Mouse (Mus musculus) forebrain, postnatal 0 days (tissue): ENCODE measurements around the gene 1700102P08Rik. TPM values are rescaled to one million over a fixed set of nuclear protein-coding genes. Genes with fewer than 3 reads are reported as not detected.

Experiments
- ATAC-seq: fragments of 200-750 bp; cut with Nextera tagmentation; 2 replicates; pipeline ENCODE4 v1.8.0; 2017; ENCODE audit warnings: mild to moderate bottlenecking, moderate library complexity
- DNase-seq: peaks from one replicate; pipeline ENCODE4 v3.0.0-alpha.2; 2015
- H3K27ac ChIP-seq: fragments of 300-500 bp; sonication (generic); 2 replicates; pipeline ENCODE4 v1.5.1; 2014; ENCODE audit warnings: low read depth, mild to moderate bottlenecking, antibody characterized with exemption, low read length, moderate library complexity, mixed read lengths
- H3K27me3 ChIP-seq: fragments of 300-500 bp; sonication (generic); 2 replicates; pipeline ENCODE4 v1.6.1; 2014; ENCODE audit warnings: mild to moderate bottlenecking, low read length, mixed read lengths; ENCODE audit not compliant: insufficient read depth
- H3K36me3 ChIP-seq: fragments of 300-500 bp; sonication (generic); 2 replicates; pipeline ENCODE4 v1.6.1; 2014; ENCODE audit warnings: mild to moderate bottlenecking, moderate library complexity; ENCODE audit not compliant: insufficient read depth
- H3K4me1 ChIP-seq: fragments of 300-500 bp; sonication (generic); 2 replicates; pipeline ENCODE4 v1.6.1; 2014; ENCODE audit warnings: antibody characterized with exemption; ENCODE audit not compliant: insufficient read depth
- H3K4me2 ChIP-seq: fragments of 300-500 bp; sonication (generic); 2 replicates; pipeline ENCODE4 v1.6.1; 2014; ENCODE audit warnings: low read depth, mild to moderate bottlenecking, moderate library complexity
- H3K4me3 ChIP-seq: fragments of 300-500 bp; sonication (generic); 2 replicates; pipeline ENCODE4 v1.5.1; 2014; ENCODE audit warnings: low read depth, low read length, mixed read lengths
- H3K9ac ChIP-seq: fragments of 300-500 bp; sonication (generic); 2 replicates; pipeline ENCODE4 v1.6.1; 2014; ENCODE audit warnings: mild to moderate bottlenecking
- H3K9me3 ChIP-seq: fragments of 300-500 bp; sonication (generic); 2 replicates; pipeline ENCODE4 v1.6.1; 2016; ENCODE audit warnings: low read length
- CTCF ChIP-seq: sonication (generic); IDR thresholded peaks from 2 replicates; pipeline ENCODE4 v1.5.1; 2016; ENCODE audit warnings: antibody characterized with exemption, control low read depth, low read depth
- WGBS: fragments of 180-500 bp; shearing (Covaris S2); extraction: QIAGEN DNeasy Blood & Tissue Kit; methylation state at CpG from one replicate; pipeline ENCODE4 v1.1.7; 2014; 5-methylcytosine and 5-hydroxymethylcytosine counted together
- polyA plus RNA-seq: library from polyadenylated mRNA; unstranded; fragments of >200 nt; fragmentation: Nextera tagmentation; extraction: Ambion mirVana; gene quantifications from 2 replicates; pipeline ENCODE4 v1.2.1, GENCODE M21; 2015
- total RNA-seq: library from RNA; depleted of rRNA; stranded (reverse); fragments of >200 nt; gene quantifications from 2 replicates; pipeline ENCODE4 v1.2.3, GENCODE M21; 2014

The 1700102P08Rik gene
- total and polyA plus RNA-seq, 2 experiments from 2014 or later = 1.2 to 4.2 TPM

DNA sequence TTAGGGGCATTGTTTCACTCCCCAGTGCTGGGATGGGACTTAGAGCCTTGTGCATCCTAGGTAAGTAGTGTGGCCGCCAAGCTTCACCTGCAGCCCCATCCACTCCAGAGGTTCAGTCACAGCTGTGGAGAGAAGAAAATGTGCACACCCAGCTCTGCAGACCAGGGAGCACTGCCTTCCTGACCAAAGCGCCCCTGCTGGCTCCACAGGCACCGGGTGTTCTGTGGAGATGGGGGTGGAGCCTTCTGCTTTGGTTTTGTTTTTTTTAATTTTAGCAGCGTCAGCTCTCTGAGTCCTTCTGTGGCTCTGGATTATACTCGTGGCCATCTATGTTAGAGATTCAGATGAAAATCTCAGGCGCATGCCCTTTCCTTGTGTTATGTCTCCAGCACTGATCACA lies 3.4 kb upstream of the 1700102P08Rik start:
- Histone ChIP-seq H3K27me3 (no peaks in the 10 kb centered on the region), H3K9me3 (no peaks in the 10 kb centered on the region), H3K36me3 (peaks cover 81% of the 10 kb centered on the region), H3K9ac (no peak overlapping the region), H3K4me3 (no peak overlapping the region), H3K4me1 (no peaks in the 10 kb centered on the region), H3K4me2 (no peak overlapping the region), H3K27ac (no peak overlapping the region)
- 79% methylated on average over 6 of the region's 6 CpGs for WGBS
- TF ChIP-seq CTCF = no peak
- no peak for ATAC-seq
- no peak for DNase-seq

DNA sequence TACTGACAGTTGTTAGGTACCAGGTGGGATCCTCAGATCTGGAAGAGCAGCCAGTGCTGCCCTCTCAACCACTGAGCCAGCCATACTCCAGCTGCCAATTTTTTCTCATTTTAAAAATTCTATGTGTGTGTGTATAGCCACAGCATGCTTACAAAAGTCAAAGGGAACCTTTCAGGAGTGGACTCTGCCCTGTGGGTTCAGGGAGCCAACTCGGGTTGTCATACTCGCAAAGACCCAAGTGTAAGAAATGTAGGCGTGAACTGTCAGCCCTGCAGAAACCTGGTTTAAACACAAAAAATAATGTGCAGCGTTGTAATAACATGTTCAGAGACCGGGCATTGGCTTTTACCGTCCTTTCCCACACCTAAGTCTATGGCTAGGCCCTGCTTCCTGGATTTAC lies 1.6 kb downstream of the 1700102P08Rik start:
- Histone ChIP-seq H3K9me3 (no peaks in the 10 kb centered on the region), H3K27me3 (no peaks in the 10 kb centered on the region), H3K9ac (no peak overlapping the region), H3K4me2 (no peak overlapping the region), H3K4me1 (no peaks in the 10 kb centered on the region), H3K4me3 (no peak overlapping the region), H3K36me3 (peaks cover 44% of the 10 kb centered on the region), H3K27ac (no peak overlapping the region)
- DNase-seq = no peak
- 95% methylated on average over 6 of the region's 6 CpGs for WGBS
- TF ChIP-seq CTCF = no peak
- no peak for ATAC-seq

DNA sequence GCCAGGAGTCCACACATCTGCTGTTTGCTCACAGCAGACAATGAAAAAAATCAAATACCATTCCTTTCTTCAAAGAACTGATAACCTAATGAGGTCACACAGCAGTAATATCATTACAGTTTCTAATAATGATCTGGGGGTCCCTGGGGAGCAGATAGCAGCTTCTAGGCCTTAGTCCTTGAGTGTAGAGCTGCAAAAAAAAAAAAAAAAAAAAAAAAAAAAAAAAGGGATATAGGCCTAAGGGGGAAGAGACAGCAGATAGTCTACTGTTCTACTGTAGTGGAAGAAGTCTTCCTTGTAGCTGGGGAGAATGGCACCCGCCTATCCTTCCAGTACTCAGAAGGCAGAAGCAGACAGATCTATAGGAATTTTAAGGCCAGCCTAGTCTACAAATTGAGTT lies 2.8 kb downstream of the 1700102P08Rik start:
- Histone ChIP-seq H3K9me3 (no peaks in the 10 kb centered on the region), H3K27ac (no peak overlapping the region), H3K36me3 (peaks cover 36% of the 10 kb centered on the region), H3K4me2 (no peak overlapping the region), H3K27me3 (no peaks in the 10 kb centered on the region), H3K4me1 (no peaks in the 10 kb centered on the region), H3K4me3 (no peak overlapping the region), H3K9ac (no peak overlapping the region)
- WGBS = 100% methylated on average over 1 of the region's 1 CpGs
- no peak for DNase-seq
- TF ChIP-seq CTCF = no peak
- ATAC-seq = no peak

DNA sequence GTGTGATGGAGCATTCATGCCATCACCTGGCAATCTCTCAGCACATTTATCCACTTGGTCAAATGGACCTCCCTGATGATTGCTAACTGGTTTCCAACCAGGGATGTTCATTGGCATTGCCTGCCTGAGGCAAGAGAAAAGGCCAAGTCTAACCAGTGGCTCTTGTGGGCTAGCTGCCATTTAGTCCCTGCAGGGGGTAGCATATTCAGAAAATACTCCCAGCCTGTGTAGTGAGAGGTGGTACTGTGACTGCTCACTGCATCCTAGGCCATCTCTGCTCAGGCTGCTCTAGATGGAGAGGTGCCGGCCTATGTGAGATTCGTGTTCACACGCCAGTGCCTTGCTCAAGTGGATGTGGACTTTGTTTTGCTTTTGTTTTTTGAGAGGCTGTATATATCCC lies 5.7 kb downstream of the 1700102P08Rik start:
- no peak overlapping the region for H3K4me3 ChIP-seq
- WGBS = 92% methylated on average over 3 of the region's 3 CpGs
- DNase-seq (no peak), ATAC-seq (no peak)
- H3K27me3 ChIP-seq = no peaks in the 10 kb centered on the region
- no peak for TF ChIP-seq CTCF
- H3K9ac ChIP-seq = no peak overlapping the region
- no peaks in the 10 kb centered on the region for H3K9me3 ChIP-seq
- peaks cover 8% of the 10 kb centered on the region; the same call in 1 of the 2 replicates for H3K36me3 ChIP-seq
- no peak overlapping the region for H3K4me2 ChIP-seq
- no peak overlapping the region for H3K27ac ChIP-seq
- H3K4me1 ChIP-seq = 0 out of 2 replicates have a peak, but pooled peaks cover 8% of the 10 kb centered on the region

DNA sequence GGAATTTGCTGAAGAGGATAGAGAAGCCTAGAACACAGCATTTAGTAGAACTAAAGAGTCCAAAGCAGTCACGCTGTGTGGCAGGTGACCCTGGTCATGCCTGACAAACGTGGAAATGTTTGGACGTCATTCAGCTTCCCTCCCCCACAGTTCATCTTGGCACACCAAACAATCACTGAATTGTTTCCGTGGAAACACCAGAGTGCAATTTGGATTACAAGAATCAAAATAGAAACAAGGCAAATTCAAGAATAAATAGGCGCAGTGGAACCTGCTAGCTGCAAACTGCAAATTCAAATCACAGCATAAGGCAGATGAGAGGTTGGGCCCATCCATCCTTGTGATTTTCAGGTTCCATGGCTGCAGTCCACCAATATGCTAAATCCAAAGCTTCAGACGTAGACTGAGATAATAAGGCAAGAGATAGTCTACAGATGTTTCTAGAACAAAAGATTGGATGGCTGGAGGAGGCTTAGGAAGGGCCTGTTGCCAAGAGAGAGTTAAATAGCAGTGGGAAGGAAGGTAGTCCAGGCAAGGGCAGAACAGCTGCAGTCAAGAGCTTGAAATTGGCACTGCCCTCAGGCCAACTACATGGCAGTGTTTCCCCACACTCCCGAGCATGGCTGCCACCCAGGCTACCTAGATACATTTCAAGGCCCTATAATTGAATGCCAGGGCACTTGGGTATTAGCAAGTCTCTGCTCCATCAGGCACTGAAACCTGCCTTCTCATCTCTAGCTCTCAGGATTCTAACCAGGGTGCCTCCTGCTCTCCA lies 8.8 kb downstream of the 1700102P08Rik start:
- Histone ChIP-seq H3K4me2 (no peak overlapping the region), H3K36me3 (no peaks in the 10 kb centered on the region), H3K9ac (no peak overlapping the region), H3K4me1 (0 out of 2 replicates have a peak, but pooled peaks cover 8% of the 10 kb centered on the region), H3K4me3 (no peak overlapping the region), H3K27ac (peak overlapping the region; percentile 81), H3K9me3 (no peaks in the 10 kb centered on the region), H3K27me3 (no peaks in the 10 kb centered on the region)
- TF ChIP-seq CTCF = no peak
- peak; percentile 58 for DNase-seq
- ATAC-seq = peak; percentile 65
- 20% methylated on average over 7 of the region's 7 CpGs for WGBS

DNA sequence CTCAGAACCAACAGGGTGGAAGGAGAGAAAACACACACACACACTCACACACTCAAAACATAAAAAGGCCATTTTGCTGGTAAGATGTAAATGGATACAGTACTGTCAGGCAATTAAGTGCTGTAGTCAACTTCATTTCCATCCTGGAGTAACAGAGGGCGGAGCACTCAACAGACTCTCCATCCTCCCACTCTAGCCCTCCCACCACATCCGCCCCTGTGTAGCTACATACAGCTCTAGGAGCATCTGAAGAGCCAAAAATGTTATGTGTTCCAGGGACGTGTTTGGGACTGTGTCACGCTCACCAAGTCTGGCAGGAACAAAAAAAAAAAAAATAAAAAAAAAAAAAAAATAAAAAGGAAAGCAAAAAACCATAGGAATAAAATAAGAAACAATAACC lies 10.5 kb downstream of the 1700102P08Rik start:
- DNase-seq = no peak
- Histone ChIP-seq H3K9me3 (no peaks in the 10 kb centered on the region), H3K27me3 (no peaks in the 10 kb centered on the region), H3K4me3 (no peak overlapping the region), H3K27ac (no peak overlapping the region), H3K9ac (no peak overlapping the region), H3K36me3 (no peaks in the 10 kb centered on the region), H3K4me1 (0 out of 2 replicates have a peak, but pooled peaks cover 8% of the 10 kb centered on the region), H3K4me2 (no peak overlapping the region)
- ATAC-seq = no peak
- no peak for TF ChIP-seq CTCF
- 80% methylated on average over 4 of the region's 4 CpGs for WGBS

DNA sequence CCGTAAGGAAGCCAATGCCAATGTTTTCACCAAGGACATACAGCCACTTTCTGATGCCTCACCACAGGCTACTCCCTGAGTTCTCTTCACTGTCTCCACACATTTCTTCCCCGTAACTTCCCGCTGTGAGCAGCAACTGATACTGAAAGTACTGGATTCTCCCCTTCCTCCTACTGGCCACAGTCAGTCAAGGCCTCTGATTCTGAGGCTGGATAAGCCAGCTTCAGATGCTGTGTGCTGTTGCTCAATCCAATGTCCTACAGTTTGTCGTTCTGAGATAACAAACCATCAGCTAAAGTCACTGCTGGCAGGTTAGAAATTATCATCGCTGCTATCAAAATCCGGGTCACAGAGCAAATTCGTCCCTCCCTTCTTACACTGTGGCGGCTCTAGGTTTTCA lies 11.8 kb downstream of the 1700102P08Rik start:
- Histone ChIP-seq H3K9ac (no peak overlapping the region), H3K9me3 (no peaks in the 10 kb centered on the region), H3K4me1 (0 out of 2 replicates have a peak, but pooled peaks cover 8% of the 10 kb centered on the region), H3K4me2 (no peak overlapping the region), H3K27ac (no peak overlapping the region), H3K4me3 (no peak overlapping the region), H3K36me3 (no peaks in the 10 kb centered on the region), H3K27me3 (no peaks in the 10 kb centered on the region)
- TF ChIP-seq CTCF = no peak
- no peak for DNase-seq
- WGBS = 84% methylated on average over 8 of the region's 8 CpGs
- ATAC-seq = no peak
